Mouse (Mus musculus): ENCODE results near the gene Triobp. TPM values are rescaled to one million over a fixed set of nuclear protein-coding genes. Genes with fewer than 3 reads are reported as not detected.

Gene Triobp
- polyA plus RNA-seq, 1 experiment from 2014 or later = 53.7 TPM

DNA sequence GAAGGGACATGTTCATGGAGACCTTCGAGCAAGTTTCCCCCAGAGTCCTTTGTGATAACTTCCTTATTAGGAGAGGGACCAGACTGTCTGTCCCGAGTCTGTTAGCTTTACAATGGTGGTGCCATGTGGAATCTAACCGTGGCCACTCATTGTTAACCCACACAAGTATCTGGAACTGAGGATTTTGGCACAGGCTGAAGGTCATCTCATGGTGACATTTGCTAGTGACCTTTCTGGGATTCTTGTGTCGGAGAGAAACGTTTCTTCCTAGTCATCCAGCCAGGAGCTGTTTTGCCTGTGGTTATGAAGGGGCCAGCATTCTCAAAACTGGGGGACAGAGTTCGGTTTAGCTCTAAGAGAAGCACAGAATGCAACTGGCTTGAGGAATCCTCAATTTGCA is 24.1 kb downstream of the Triobp start:
- Histone ChIP-seq H3K9me3 (replicated peaks; ENCODE audit: control insufficient read depth, low read length) (no peaks in the 10 kb centered on the region), H3K4me3 (ENCODE audit: low read length) (no peak overlapping the region), H3K4me1 (ENCODE audit: control insufficient read depth, insufficient read depth, low read length) (no peaks in the 10 kb centered on the region), H3K36me3 (ENCODE audit: control insufficient read depth, insufficient read depth) (no peaks in the 10 kb centered on the region), H3K4me2 (ENCODE audit: low read depth, low read length) (no peak overlapping the region), H3K27ac (ENCODE audit: low read length) (no peak overlapping the region), H3K27me3 (ENCODE audit: control insufficient read depth, insufficient read depth, low read length) (no peaks in the 10 kb centered on the region), H3K9ac (ENCODE audit: low read length) (no peak overlapping the region)
- ATAC-seq (replicated peaks; ENCODE audit: extremely low read depth, insufficient read depth, low FRiP score) = no peak
- whole genome bisulfite sequencing = 53% methylated on average over 6 of the region's 6 CpGs

DNA sequence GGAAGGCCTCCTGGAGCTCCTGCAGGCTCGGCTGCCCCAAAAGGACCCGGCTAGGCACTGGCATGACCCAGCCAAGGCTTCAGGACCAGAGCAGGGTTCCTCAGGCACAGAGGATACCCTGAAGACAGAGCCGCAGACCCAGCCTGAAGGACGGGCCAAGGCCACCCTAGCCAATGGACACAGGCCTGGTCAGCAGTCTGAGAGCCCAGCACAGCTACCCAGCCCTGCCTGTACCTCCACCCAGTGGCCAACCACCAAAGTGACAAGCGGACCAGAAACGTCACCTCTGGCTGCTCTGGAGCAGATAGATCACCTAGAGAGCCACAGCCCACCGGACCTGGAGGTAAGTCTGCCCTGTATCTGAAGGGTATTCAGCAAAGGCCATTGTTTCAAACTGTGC is 26.4 kb downstream of the Triobp start:
- no peak for ATAC-seq (replicated peaks; ENCODE audit: extremely low read depth, insufficient read depth, low FRiP score)
- Histone ChIP-seq H3K4me3 (ENCODE audit: low read length) (no peak overlapping the region), H3K27me3 (ENCODE audit: control insufficient read depth, insufficient read depth, low read length) (no peaks in the 10 kb centered on the region), H3K9ac (ENCODE audit: low read length) (no peak overlapping the region), H3K4me2 (ENCODE audit: low read depth, low read length) (no peak overlapping the region), H3K9me3 (replicated peaks; ENCODE audit: control insufficient read depth, low read length) (no peaks in the 10 kb centered on the region), H3K36me3 (ENCODE audit: control insufficient read depth, insufficient read depth) (no peaks in the 10 kb centered on the region), H3K27ac (ENCODE audit: low read length) (no peak overlapping the region), H3K4me1 (ENCODE audit: control insufficient read depth, insufficient read depth, low read length) (peaks cover 6% of the 10 kb centered on the region)
- 77% methylated on average over 7 of the region's 7 CpGs for WGBS

DNA sequence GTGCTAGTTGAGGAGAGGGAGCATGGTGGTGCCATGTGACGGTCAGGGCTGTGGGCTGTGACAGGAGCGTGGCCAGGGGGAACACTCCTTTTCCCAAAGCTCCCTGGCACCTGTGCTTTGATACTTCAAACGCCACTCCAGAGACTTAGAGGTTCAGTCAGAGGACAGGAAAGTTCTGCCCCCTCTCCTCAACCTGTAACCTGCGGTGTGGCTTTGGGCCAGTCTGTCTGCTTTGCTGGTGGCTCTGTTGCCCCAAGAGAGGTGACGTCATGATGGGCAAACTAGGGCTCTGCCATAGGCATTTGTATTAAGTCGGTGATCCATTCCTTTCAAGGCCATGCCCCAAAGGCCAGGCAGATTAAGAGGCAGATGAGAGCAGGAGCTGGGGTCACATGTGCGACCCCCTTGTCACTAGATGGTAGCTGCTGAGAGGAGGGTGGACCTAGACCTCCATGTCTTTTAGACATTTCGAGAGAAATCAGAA is 30.2 kb downstream of the Triobp start:
- no peaks in the 10 kb centered on the region for H3K27me3 ChIP-seq (ENCODE audit: control insufficient read depth, insufficient read depth, low read length)
- H3K9ac ChIP-seq (ENCODE audit: low read length) = no peak overlapping the region
- H3K36me3 ChIP-seq (ENCODE audit: control insufficient read depth, insufficient read depth) = no peaks in the 10 kb centered on the region
- no peak overlapping the region for H3K4me3 ChIP-seq (ENCODE audit: low read length)
- WGBS = 88% methylated on average over 8 of the region's 8 CpGs
- no peak for ATAC-seq (replicated peaks; ENCODE audit: extremely low read depth, insufficient read depth, low FRiP score)
- peaks cover 19% of the 10 kb centered on the region for H3K4me1 ChIP-seq (ENCODE audit: control insufficient read depth, insufficient read depth, low read length)
- no peaks in the 10 kb centered on the region for H3K9me3 ChIP-seq (replicated peaks; ENCODE audit: control insufficient read depth, low read length)
- no peak overlapping the region for H3K4me2 ChIP-seq (ENCODE audit: low read depth, low read length)
- H3K27ac ChIP-seq (ENCODE audit: low read length) = no peak overlapping the region

DNA sequence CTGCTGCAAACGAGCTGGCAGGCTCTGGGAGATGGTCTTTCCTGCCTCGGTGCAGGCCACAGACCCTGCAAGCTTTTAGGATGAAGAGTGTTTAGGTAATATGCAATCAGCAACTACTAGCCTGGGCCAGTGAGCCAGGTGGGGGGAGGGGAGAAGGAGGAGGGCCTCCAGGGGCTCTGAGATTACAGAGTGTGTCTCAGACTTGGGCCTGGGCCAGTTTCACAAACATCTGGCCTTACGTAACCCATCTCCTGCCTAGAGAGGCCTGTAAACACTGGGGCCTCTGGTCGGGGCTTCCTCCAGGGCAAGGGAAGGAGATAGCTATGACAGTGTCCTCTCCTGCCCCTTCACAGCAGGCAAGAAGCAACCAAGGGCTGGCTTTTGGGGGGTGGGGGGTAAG is 31.4 kb downstream of the Triobp start:
- Histone ChIP-seq H3K4me3 (ENCODE audit: low read length) (no peak overlapping the region), H3K9ac (ENCODE audit: low read length) (0 out of 2 replicates have a peak overlapping the region, but pooled peaks have one; percentile 11), H3K4me1 (ENCODE audit: control insufficient read depth, insufficient read depth, low read length) (peaks cover 23% of the 10 kb centered on the region), H3K4me2 (ENCODE audit: low read depth, low read length) (no peak overlapping the region), H3K27me3 (ENCODE audit: control insufficient read depth, insufficient read depth, low read length) (no peaks in the 10 kb centered on the region), H3K27ac (ENCODE audit: low read length) (peak overlapping the region; percentile 45; the same call in 1 of the 2 replicates), H3K36me3 (ENCODE audit: control insufficient read depth, insufficient read depth) (no peaks in the 10 kb centered on the region), H3K9me3 (replicated peaks; ENCODE audit: control insufficient read depth, low read length) (no peaks in the 10 kb centered on the region)
- peak; percentile 30 for ATAC-seq (replicated peaks; ENCODE audit: extremely low read depth, insufficient read depth, low FRiP score)
- 7% methylated on average over 4 of the region's 4 CpGs for WGBS

DNA sequence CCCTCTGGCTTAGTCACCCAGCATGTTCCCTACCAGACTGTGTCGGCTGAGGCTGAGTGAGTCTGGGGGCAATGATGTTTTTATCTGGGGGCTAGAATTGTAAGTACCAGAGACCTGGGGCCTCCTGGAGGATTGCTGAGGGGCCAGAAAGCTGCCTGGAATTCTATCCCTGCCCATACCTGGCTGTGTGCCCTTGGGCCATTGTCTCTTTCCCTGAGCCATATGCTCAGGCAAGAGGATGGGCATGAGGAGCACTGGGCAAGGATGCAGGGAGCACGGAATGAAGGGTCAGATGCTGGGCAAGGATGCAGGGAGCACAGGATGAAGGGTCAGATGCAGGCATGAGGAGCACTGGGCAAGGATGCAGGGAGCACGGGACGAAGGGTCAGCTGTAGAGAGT is 32.6 kb downstream of the Triobp start:
- Histone ChIP-seq H3K4me1 (ENCODE audit: control insufficient read depth, insufficient read depth, low read length) (peaks cover 30% of the 10 kb centered on the region), H3K9me3 (replicated peaks; ENCODE audit: control insufficient read depth, low read length) (no peaks in the 10 kb centered on the region), H3K27me3 (ENCODE audit: control insufficient read depth, insufficient read depth, low read length) (no peaks in the 10 kb centered on the region), H3K4me2 (ENCODE audit: low read depth, low read length) (no peak overlapping the region), H3K36me3 (ENCODE audit: control insufficient read depth, insufficient read depth) (no peaks in the 10 kb centered on the region), H3K9ac (ENCODE audit: low read length) (no peak overlapping the region), H3K27ac (ENCODE audit: low read length) (no peak overlapping the region), H3K4me3 (ENCODE audit: low read length) (no peak overlapping the region)
- ATAC-seq (replicated peaks; ENCODE audit: extremely low read depth, insufficient read depth, low FRiP score) = no peak
- 85% methylated on average over 4 of the region's 4 CpGs for WGBS

DNA sequence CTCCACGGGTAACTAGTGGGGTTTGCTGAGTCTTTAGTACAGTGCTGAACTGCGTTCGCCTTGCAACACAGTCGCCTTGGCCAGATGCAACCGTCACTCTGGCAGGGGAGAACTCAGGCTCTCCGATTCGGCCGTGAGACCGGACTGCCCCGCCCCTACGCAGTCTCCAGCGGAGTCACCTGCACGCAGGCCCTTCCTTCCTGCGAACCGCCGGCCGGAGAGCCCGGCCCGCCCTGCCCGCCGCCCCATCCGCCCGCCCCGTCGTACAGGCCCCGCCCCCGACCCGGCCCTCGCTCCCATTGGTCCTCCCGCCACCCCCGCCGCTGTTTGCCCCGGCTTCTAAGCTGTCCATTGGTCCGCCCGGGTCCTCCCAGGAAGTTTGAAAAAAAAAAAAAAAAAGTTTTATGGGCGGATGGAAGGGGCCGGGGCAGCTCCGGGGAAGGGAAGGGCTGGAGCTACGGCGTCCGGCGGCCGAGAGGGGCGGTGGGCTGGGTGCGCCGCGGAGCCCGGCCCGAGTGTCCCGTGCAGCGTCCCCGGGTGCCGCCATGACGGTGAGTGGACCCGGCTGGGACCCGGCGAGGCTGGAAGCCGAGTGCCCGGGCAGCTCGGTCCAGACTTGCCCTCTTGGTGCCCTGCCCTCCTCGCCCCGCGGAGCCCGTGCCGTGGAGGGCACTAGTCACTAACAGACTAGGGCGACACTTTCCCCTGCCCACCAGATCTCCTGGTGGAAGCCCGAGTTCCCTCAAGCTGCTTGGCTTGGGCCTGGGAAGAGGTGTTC is 35.3 kb downstream of the Triobp start:
- Histone ChIP-seq H3K9ac (ENCODE audit: low read length) (peak overlapping the region; percentile 92), H3K4me2 (ENCODE audit: low read depth, low read length) (peak overlapping the region; percentile 90), H3K4me1 (ENCODE audit: control insufficient read depth, insufficient read depth, low read length) (peaks cover 52% of the 10 kb centered on the region), H3K4me3 (ENCODE audit: low read length) (peak overlapping the region; percentile 70), H3K27me3 (ENCODE audit: control insufficient read depth, insufficient read depth, low read length) (no peaks in the 10 kb centered on the region), H3K27ac (ENCODE audit: low read length) (peak overlapping the region; percentile 94), H3K9me3 (replicated peaks; ENCODE audit: control insufficient read depth, low read length) (no peaks in the 10 kb centered on the region), H3K36me3 (ENCODE audit: control insufficient read depth, insufficient read depth) (no peaks in the 10 kb centered on the region)
- WGBS = 1% methylated on average over 58 of the region's 67 CpGs
- peak; percentile 82 for ATAC-seq (replicated peaks; ENCODE audit: extremely low read depth, insufficient read depth, low FRiP score)

DNA sequence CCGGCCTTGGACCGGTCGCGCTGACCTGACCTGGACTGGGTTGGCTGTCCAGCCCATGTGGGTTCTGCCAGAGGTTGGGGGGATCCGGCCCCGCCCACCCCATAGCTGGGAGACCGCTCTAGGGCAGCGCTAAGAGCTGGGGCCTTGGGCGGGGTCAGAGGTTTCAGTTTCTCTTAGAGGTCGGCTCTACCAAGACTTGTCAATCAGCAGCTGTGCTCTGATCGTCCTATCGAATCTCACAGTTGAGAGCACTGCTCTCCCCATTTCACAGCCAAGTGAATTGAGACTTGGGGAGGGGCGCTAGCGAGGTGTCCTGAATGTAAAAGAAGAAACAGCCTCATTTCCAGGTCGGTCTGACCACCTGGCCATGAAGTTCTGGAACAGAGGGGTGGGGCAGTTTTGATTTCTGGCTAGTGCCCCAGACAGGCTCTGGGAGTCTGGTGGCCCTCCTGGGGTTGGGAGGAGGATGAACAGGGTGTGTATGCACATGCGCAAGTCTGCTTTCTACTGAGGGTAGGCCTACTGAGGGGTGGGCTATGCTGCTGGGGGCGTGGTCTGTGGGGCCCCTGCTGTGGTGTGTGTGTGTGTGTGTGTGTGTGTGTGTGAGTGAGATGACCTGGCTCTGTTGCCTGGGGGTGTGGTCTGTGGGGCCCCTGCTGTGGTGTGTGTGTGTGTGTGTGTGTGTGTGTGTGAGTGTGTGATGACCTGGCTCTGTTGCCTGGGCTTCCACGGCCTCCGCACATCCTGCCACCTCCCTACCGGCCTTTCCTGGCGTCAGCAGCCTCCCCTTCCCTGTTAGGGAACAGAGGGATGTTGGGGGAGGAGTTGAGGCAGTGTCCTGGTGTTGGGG is 36.1 kb downstream of the Triobp start:
- peak; percentile 47 for ATAC-seq (replicated peaks; ENCODE audit: extremely low read depth, insufficient read depth, low FRiP score)
- peaks cover 56% of the 10 kb centered on the region for H3K4me1 ChIP-seq (ENCODE audit: control insufficient read depth, insufficient read depth, low read length)

DNA sequence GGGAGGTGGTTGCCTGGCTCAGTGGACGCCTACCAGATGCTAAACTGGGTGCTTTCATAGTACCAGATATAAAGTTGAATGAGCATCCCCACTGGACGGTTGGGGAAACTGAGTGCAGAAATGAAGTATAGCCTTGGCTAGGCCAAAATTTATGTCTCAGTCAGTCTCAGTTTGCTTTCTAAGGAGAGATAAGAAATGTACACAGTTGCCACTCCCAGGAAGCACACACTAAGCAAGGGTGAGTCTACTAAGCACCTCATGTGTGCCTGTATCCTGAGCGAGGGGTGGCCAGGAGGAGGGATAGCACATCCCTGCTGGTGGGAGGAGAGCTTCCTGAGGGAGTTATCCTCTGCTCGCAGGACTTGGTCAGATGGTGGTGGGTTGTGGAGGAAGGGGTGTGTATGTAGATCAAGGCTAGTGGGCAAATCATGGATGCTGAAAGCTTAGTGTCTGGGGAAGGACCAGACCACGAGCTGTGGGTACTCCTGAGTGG is 36.8 kb downstream of the Triobp start:
- no peak for ATAC-seq (replicated peaks; ENCODE audit: extremely low read depth, insufficient read depth, low FRiP score)
- Histone ChIP-seq H3K9me3 (replicated peaks; ENCODE audit: control insufficient read depth, low read length) (no peaks in the 10 kb centered on the region), H3K27me3 (ENCODE audit: control insufficient read depth, insufficient read depth, low read length) (no peaks in the 10 kb centered on the region), H3K4me1 (ENCODE audit: control insufficient read depth, insufficient read depth, low read length) (peaks cover 56% of the 10 kb centered on the region), H3K9ac (ENCODE audit: low read length) (no peak overlapping the region), H3K27ac (ENCODE audit: low read length) (peak overlapping the region; percentile 94; the same call in 1 of the 2 replicates), H3K36me3 (ENCODE audit: control insufficient read depth, insufficient read depth) (no peaks in the 10 kb centered on the region), H3K4me3 (ENCODE audit: low read length) (peak overlapping the region; percentile 70), H3K4me2 (ENCODE audit: low read depth, low read length) (peak overlapping the region; percentile 90)
- WGBS = 37% methylated on average over 5 of the region's 5 CpGs

More for the DNA sequence above, 36.1 kb downstream of the Triobp start:
- 1% methylated on average over 21 of the region's 21 CpGs for WGBS
- H3K27me3 ChIP-seq (ENCODE audit: control insufficient read depth, insufficient read depth, low read length) = no peaks in the 10 kb centered on the region
- peak overlapping the region; percentile 92 for H3K9ac ChIP-seq (ENCODE audit: low read length)
- H3K4me3 ChIP-seq (ENCODE audit: low read length) = peak overlapping the region; percentile 70
- peak overlapping the region; percentile 94 for H3K27ac ChIP-seq (ENCODE audit: low read length)
- H3K9me3 ChIP-seq (replicated peaks; ENCODE audit: control insufficient read depth, low read length) = no peaks in the 10 kb centered on the region
- H3K36me3 ChIP-seq (ENCODE audit: control insufficient read depth, insufficient read depth) = no peaks in the 10 kb centered on the region
- H3K4me2 ChIP-seq (ENCODE audit: low read depth, low read length) = peak overlapping the region; percentile 90

Measured in heart, embryonic 16.5 days (tissue).